Mouse (Mus musculus): ENCODE results near the gene Aldh1l1. TPM values are rescaled to one million over a fixed set of nuclear protein-coding genes. Genes with fewer than 3 reads are reported as not detected.

Gene Aldh1l1
- polyA plus RNA-seq (2015; fragmentation: Nextera tagmentation; extraction: Ambion mirVana), result 5.2 and 6.1 TPM in 2 replicates

DNA sequence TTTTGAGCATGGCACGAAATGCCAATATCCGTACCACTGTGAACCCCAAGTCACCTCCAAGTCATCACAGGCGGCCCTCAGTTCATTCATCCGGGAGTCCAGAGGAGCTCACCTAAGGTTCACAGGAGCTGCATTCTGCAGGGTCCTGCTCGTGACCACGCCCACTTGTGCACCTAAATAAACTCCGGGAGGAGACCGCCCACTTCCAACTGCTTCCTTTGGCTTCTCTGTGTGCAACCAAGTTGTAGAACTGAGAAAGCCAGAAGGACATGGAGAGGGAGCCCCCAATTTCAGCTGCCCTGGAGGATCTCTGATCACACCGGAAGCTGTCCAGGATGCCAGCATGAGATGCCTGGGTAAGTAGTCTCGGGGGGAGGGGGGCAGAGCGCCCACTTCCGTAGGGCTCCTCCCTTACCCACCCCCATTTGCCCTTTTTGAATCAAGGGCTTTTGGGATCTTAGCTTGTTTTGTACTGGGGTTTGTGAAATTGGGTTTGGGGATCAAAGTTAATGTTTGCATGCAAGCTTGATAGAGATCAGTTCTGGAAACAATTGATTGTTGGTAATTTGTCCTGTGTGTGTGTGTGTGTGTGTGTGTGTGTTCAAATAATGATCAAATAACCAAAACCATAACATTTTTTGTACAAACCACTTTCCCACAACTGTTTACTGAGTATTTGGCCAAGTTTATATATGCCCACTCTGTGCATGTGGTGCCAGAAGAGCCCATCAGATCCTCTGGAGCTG is at the start of gene Aldh1l1:
TSS of gene Aldh1l1 (plus strand) at position 252 of the 746 bp plus-strand sequence.

GRCm38 (mm10) chr6:90462181-90462706 is 24.0 kb upstream of the Aldh1l1 start, which contains the start of gene Klf15:
Gene Klf15 (plus strand): TSS chr6:90462576.

DNA sequence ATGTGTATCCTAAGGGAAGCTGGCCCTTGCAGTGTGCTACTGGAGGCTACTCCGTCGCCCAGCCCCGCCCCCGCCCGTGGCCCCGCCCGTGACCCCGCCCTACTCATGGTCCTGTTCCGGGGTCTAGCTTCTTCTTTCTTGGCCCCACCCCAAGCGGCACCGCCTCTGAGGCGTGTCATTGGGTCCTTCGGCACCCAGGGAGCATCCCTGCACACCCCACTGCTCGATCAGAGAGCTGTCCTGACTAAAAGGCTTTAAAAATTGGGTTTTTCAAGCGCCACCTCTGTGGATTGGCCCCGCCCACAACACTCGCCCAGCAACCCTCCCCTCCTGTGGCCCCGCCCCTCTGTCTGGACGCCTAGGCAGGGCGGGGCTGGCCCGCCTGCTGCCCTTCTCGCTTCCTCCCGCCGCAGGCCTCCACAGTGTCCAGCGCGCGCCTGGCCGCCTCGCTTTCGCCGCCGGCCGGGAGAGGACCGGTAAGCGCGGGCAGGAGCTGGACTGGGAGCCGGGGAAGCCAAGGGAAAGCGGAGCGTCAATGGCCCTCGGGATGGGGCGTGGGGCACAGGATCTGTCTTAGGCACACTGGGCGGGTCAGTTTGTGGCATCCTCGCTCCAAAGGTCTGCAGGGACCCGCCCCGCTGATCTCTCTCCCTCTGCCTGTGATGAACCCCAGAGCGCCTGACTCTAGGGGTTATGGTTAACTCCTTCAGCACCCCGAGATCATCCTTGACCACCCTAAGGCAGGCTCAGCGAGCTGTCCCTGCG is 118.5 kb downstream of the Aldh1l1 start, which contains the start of gene Slc41a3:
TSS of gene Slc41a3 (plus strand) at position 193 of the 765 bp plus-strand sequence.

Other genes starting within 250 kb of the Aldh1l1 start
- not detected in 2 replicates for gene Vmn1r54, start 240.1 kb upstream of the Aldh1l1 start, polyA plus RNA-seq (2015; fragmentation: Nextera tagmentation; extraction: Ambion mirVana)
- not detected in 2 replicates for gene BC048671, start 185.2 kb upstream of the Aldh1l1 start, polyA plus RNA-seq (2015; fragmentation: Nextera tagmentation; extraction: Ambion mirVana)
- gene Chst13, start 161.2 kb upstream of the Aldh1l1 start, polyA plus RNA-seq (2015; fragmentation: Nextera tagmentation; extraction: Ambion mirVana), result 0.07 TPM in 1 of 2 replicates, not detected in the other
- gene Uroc1, start 153.1 kb upstream of the Aldh1l1 start, polyA plus RNA-seq (2015; fragmentation: Nextera tagmentation; extraction: Ambion mirVana), result 0.15 and 0.33 TPM in 2 replicates
- 4.3 and 4.8 TPM in 2 replicates for gene Zxdc, start 116.9 kb upstream of the Aldh1l1 start, polyA plus RNA-seq (2015; fragmentation: Nextera tagmentation; extraction: Ambion mirVana)
- 0.76 TPM in 1 of 2 replicates, not detected in the other for gene Cfap100, start 57.6 kb upstream of the Aldh1l1 start, polyA plus RNA-seq (2015; fragmentation: Nextera tagmentation; extraction: Ambion mirVana)
- gene Klf15, start 23.9 kb upstream of the Aldh1l1 start, polyA plus RNA-seq (2015; fragmentation: Nextera tagmentation; extraction: Ambion mirVana), result 3.2 and 3.8 TPM in 2 replicates
- gene Slc41a3, start 118.3 kb downstream of the Aldh1l1 start, polyA plus RNA-seq (2015; fragmentation: Nextera tagmentation; extraction: Ambion mirVana), result 5.8 and 5.9 TPM in 2 replicates